Mouse (Mus musculus): ENCODE measurements around the gene Ap4b1. TPM values are rescaled to one million over a fixed set of nuclear protein-coding genes. Genes with fewer than 3 reads are reported as not detected.
A peak's percentile ranks its signal among the peaks of the same experiment; 100 is the strongest.

The Ap4b1 gene
- 21.4 and 23.5 TPM in 2 replicates for polyA plus RNA-seq (2015; fragmentation: Nextera tagmentation; extraction: Ambion mirVana)

DNA sequence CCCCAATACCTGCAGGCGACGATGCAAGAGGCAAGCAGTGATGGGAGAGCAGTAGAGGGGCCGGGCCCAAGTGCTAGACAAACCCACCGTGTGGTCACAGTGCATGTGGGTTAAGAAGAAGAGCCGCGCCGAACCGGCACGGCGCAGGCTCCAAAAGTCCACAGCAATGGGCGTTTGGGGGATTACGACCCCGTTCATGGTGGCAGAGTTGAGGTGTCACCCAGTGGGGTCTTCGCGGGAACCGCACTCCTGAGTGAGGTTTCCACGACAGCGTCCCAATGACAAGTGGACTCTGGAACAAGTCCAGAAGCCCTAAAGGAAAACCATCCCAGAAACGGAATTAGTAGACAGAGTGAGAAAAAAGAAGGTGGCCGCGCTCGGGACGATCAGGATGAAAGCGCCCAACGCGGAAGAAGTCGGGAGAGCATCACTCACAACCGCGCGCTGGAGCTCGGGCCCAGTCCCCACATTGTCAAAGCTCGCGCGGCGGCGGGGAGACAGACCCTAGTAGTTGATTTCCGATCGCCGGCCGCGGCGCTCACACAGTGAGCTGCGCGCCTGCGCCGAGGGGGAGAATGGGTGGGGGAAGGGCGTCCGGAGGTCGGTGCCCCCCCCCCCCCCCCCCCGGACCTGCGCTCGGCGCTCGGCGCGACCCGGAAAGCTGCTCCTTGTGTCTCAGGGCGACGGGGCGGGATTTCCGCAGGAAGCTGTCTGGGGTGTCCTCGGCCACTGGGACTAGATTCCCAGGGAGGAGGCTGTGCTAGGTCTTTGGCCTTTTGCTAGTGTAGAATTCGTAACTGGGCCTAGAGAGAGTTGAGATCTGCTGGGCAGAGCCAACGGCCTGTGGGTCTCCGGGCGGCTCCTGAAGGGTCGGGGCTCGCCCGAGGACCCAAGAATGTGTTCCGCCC is at the start of gene Ap4b1, which contains the start of the genes Dclre1b and Gm43064:
TSS of gene Ap4b1 (plus strand) at position 630 of the 908 bp plus-strand sequence.
TSS of gene Dclre1b (minus strand) at position 554 of the 908 bp plus-strand sequence.
TSS of gene Gm43064 (plus strand) at position 683 of the 908 bp plus-strand sequence.
- ATAC-seq (replicated peaks), result peak; percentile 99
- Histone ChIP-seq H3K4me3 (peak within 1 kb of the TSS; percentile 90), H3K9ac (replicated peaks) (peak within 1 kb of the TSS; percentile 91), H3K36me3 (peaks cover 17% of the 10 kb centered on the region; the same call in 1 of the 2 replicates), H3K4me1 (peaks cover 19% of the 10 kb centered on the region), H3K4me2 (replicated peaks) (peak within 1 kb of the TSS; percentile 81), H3K27me3 (no peaks in the 10 kb centered on the region), H3K9me3 (no peaks in the 10 kb centered on the region), H3K27ac (replicated peaks) (peak within 1 kb of the TSS; percentile 88)
- under 1% methylated on average over 59 of the region's 70 CpGs for WGBS

DNA sequence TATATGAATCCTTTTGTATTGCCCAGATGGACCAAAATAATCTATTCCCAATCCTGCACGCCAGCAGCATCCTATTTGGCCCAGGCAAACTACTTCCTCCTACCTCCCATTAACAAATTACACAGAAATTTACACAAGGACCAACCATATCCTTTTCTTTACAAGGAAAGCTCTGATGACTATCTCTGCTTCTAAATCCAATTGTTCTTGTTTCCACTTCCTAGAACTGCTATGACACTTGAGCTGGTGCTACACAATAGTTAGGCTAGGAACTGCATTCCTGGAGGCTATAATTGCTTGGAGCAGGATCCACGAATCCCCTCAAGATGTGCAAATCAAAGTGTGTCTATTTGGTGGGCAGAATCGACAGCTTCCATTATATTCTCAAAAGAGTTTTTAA is 42.5 kb upstream of the Ap4b1 start:
- Histone ChIP-seq H3K4me1 (peaks cover 8% of the 10 kb centered on the region), H3K4me3 (no peak overlapping the region), H3K27ac (replicated peaks) (no peak overlapping the region), H3K36me3 (peaks cover 20% of the 10 kb centered on the region), H3K9ac (replicated peaks) (no peak overlapping the region), H3K27me3 (no peaks in the 10 kb centered on the region), H3K9me3 (no peaks in the 10 kb centered on the region), H3K4me2 (replicated peaks) (no peak overlapping the region)
- WGBS, result 61% methylated on average over 3 of the region's 3 CpGs
- ATAC-seq (replicated peaks), result no peak

DNA sequence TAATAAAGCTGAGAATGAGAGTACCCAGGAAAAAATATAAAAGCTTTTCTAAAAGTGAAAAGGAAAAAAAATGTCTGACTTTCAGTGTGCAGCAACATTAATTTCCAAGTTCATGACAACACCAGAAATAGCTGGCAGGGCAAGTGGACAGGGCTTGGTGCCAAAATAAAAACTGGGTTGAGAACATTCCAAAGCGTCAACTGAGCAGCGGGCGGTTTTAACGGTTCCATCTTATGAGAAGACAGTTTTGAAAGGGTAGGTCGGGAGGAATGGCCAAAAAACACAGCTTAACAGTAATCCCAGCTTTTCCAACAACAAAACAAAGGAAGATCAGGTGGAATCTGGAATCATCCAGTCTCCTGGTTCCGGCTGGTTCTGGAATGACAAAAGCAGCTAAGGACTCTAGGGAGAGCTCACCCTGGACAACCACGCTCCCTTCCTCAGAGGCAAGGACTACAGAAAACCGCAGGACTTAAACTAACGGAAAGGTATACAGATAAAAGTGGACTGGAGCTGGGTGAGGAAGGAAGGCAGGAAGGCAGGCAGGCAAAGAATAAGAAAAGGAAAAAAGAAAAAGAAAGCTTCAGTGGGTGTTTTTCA is 37.7 kb upstream of the Ap4b1 start:
- peaks cover 4% of the 10 kb centered on the region; the same call in 1 of the 2 replicates for H3K36me3 ChIP-seq
- no peak overlapping the region for H3K27ac ChIP-seq (replicated peaks)
- H3K27me3 ChIP-seq, result no peaks in the 10 kb centered on the region
- no peaks in the 10 kb centered on the region for H3K9me3 ChIP-seq
- no peak overlapping the region for H3K9ac ChIP-seq (replicated peaks)
- peaks cover 8% of the 10 kb centered on the region for H3K4me1 ChIP-seq
- ATAC-seq (replicated peaks), result no peak
- no peak overlapping the region for H3K4me3 ChIP-seq
- WGBS, result 66% methylated on average over 9 of the region's 9 CpGs
- no peak overlapping the region for H3K4me2 ChIP-seq (replicated peaks)

DNA sequence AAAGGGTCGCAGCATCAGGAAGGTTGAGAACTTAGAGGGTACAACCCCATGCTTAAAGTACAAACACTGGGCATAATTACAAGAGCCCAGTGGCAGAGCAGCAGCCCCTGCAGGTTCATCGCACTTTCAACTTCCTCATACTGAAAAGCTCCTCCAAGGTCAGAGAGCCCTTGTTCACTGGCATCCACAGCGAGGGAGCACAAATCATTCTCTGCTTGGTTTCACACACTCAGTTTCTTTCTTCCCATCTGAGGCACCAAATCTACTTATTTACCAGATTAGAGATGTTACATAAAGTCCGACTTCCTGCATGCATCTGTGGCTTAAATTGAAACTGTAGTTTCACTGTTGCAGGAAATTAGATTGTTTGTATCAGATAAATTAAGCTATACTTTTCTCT is 36.5 kb upstream of the Ap4b1 start:
- Histone ChIP-seq H3K36me3 (peaks cover 15% of the 10 kb centered on the region), H3K4me3 (no peak overlapping the region), H3K9ac (replicated peaks) (no peak overlapping the region), H3K27ac (replicated peaks) (no peak overlapping the region), H3K27me3 (no peaks in the 10 kb centered on the region), H3K4me1 (peaks cover 8% of the 10 kb centered on the region), H3K9me3 (no peaks in the 10 kb centered on the region), H3K4me2 (replicated peaks) (no peak overlapping the region)
- WGBS, result 77% methylated on average over 4 of the region's 4 CpGs
- no peak for ATAC-seq (replicated peaks)

DNA sequence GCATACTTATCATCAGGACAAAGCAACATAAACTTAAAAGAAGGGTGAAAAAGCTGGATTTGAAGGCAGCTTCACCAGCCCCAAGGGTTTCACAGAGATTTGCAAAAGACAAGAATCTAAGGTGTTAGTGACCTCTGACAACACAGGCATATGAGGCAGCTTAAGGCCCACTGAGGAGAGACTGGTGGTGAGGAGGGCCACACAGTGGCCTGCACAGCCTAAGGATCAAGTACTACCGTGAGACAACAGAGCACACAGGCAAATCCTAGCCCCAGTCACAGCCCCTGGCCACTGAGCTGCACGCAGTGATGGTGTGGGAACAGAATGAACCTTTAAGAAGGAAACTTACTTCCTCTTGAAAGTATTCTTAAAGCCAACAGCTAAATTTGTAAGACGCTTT is 35.8 kb upstream of the Ap4b1 start:
- WGBS, result 74% methylated on average over 3 of the region's 3 CpGs
- Histone ChIP-seq H3K4me1 (peaks cover 8% of the 10 kb centered on the region), H3K36me3 (peaks cover 15% of the 10 kb centered on the region), H3K27me3 (no peaks in the 10 kb centered on the region), H3K4me2 (replicated peaks) (no peak overlapping the region), H3K4me3 (no peak overlapping the region), H3K27ac (replicated peaks) (no peak overlapping the region), H3K9ac (replicated peaks) (no peak overlapping the region), H3K9me3 (no peaks in the 10 kb centered on the region)
- no peak for ATAC-seq (replicated peaks)

DNA sequence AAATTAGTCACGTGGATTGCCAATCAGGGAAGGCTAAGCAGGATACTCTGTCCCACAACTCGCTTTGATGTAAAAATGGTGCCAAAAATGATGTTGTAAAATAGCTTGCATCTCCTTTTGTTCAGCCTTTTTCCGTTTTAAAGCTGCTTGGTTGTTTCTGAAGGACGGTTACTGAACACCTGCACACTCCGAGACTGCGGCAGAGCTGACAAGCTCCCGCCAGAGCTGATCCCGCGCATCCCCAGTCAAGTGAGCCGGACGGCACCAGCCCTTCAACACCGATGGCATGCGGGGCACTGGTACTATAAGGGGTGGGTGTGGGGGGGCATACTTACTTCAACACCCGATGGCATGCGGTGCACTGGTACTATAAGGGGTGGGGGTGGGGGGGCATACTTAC is 35.3 kb upstream of the Ap4b1 start:
- H3K9ac ChIP-seq (replicated peaks), result no peak overlapping the region
- ATAC-seq (replicated peaks), result 0 out of 2 replicates have a peak, but pooled peaks have one; percentile 38
- peaks cover 8% of the 10 kb centered on the region for H3K4me1 ChIP-seq
- no peaks in the 10 kb centered on the region for H3K27me3 ChIP-seq
- H3K27ac ChIP-seq (replicated peaks), result no peak overlapping the region
- no peak overlapping the region for H3K4me3 ChIP-seq
- H3K4me2 ChIP-seq (replicated peaks), result no peak overlapping the region
- WGBS, result 82% methylated on average over 15 of the region's 15 CpGs
- peaks cover 15% of the 10 kb centered on the region for H3K36me3 ChIP-seq
- H3K9me3 ChIP-seq, result no peaks in the 10 kb centered on the region

DNA sequence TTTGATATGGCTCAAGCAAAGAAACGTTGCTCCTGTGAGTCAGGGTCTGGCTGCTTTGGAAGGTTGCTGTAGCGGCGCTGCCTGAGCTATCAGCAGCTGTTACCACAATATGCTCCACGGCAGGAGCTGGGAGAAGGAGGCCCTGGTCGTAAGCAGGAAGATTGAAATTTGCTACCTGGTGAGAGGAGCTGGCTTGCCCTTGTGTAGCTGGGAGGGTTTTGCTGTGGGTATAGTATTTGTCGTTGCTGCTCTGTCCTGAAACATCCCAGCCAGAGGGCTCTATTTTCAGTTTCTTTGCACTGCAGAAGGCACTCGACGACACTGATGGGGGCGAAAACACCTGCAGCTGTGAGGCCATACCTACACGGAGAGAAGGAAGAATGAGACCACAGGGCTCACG is 31.4 kb upstream of the Ap4b1 start:
- ATAC-seq (replicated peaks), result no peak

DNA sequence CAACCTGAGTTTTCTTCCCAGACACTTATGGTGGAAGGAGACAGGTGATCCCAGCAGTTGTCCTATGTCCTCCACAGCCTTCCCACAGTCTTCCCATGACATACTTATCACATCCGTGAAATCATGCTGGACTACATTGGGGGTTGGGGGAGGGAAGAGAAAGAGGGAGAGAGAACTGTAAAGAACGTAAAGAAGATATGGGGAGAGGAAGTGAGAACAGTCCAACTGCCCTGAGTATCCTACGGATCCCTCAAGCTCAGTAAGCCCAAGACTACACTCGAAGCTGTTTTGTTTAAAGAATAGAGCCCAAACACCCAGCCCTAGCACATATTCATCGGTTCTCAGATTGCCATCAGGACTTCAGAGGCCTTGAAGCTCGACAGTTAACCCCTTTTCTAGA is 30.7 kb upstream of the Ap4b1 start:
- Histone ChIP-seq H3K4me2 (replicated peaks) (no peak overlapping the region), H3K36me3 (peaks cover 12% of the 10 kb centered on the region), H3K27me3 (no peaks in the 10 kb centered on the region), H3K9me3 (no peaks in the 10 kb centered on the region), H3K4me3 (no peak overlapping the region), H3K9ac (replicated peaks) (no peak overlapping the region), H3K27ac (replicated peaks) (no peak overlapping the region), H3K4me1 (0 out of 2 replicates have a peak, but pooled peaks cover 5% of the 10 kb centered on the region)
- ATAC-seq (replicated peaks), result no peak
- 89% methylated on average over 6 of the region's 6 CpGs for WGBS

More for the DNA sequence above, 31.4 kb upstream of the Ap4b1 start:
- Histone ChIP-seq H3K9me3 (no peaks in the 10 kb centered on the region), H3K4me1 (0 out of 2 replicates have a peak, but pooled peaks cover 5% of the 10 kb centered on the region), H3K36me3 (peaks cover 12% of the 10 kb centered on the region), H3K9ac (replicated peaks) (no peak overlapping the region), H3K4me2 (replicated peaks) (no peak overlapping the region), H3K4me3 (no peak overlapping the region), H3K27me3 (no peaks in the 10 kb centered on the region), H3K27ac (replicated peaks) (no peak overlapping the region)
- 85% methylated on average over 11 of the region's 11 CpGs for WGBS

DNA sequence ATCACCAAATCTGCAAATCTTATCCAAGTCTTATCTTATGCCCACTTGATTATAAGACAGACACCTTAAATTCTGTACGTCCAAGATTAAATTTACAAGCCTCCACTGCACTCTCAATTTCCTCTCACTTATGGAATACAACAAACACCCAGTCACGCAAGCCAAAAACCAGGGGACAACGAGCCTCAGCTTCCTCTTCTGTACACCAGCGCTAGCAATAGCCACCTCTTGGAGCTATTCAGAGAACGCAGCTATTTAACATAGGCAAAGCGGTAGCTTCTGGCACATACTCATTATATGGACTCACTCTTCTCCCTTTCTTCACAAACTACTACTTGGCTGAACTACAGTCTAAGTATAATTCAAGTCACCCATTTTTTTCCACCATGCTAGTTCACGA is 30.1 kb upstream of the Ap4b1 start:
- Histone ChIP-seq H3K9me3 (no peaks in the 10 kb centered on the region), H3K27me3 (no peaks in the 10 kb centered on the region), H3K4me2 (replicated peaks) (no peak overlapping the region), H3K4me3 (no peak overlapping the region), H3K27ac (replicated peaks) (no peak overlapping the region), H3K4me1 (0 out of 2 replicates have a peak, but pooled peaks cover 5% of the 10 kb centered on the region), H3K36me3 (peaks cover 12% of the 10 kb centered on the region), H3K9ac (replicated peaks) (no peak overlapping the region)
- no peak for ATAC-seq (replicated peaks)
- 65% methylated on average over 7 of the region's 7 CpGs for WGBS

DNA sequence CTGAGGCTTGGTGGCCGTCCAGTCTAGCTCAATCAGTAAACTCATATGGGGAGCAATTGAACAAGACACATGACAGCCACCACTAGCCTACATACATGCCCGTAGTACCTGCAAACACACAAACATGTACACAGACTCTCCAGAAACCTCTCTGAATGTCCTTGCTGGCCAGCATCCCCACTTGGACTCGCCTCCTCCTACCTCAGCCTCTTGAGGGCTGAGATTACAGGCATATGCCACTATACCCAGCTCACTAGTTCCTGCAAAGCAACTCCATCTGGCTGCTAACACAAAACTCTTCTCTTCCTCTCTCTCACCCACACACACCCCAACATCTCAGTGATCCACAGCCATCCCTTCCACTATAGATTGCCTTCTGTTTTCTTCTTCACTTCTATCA is 29.0 kb upstream of the Ap4b1 start:
- no peak for ATAC-seq (replicated peaks)
- H3K9ac ChIP-seq (replicated peaks), result no peak overlapping the region
- 86% methylated on average over 3 of the region's 3 CpGs for WGBS
- 0 out of 2 replicates have a peak, but pooled peaks cover 5% of the 10 kb centered on the region for H3K4me1 ChIP-seq
- no peaks in the 10 kb centered on the region for H3K27me3 ChIP-seq
- no peak overlapping the region for H3K27ac ChIP-seq (replicated peaks)
- no peak overlapping the region for H3K4me3 ChIP-seq
- H3K36me3 ChIP-seq, result peaks cover 12% of the 10 kb centered on the region
- no peaks in the 10 kb centered on the region for H3K9me3 ChIP-seq
- H3K4me2 ChIP-seq (replicated peaks), result no peak overlapping the region

DNA sequence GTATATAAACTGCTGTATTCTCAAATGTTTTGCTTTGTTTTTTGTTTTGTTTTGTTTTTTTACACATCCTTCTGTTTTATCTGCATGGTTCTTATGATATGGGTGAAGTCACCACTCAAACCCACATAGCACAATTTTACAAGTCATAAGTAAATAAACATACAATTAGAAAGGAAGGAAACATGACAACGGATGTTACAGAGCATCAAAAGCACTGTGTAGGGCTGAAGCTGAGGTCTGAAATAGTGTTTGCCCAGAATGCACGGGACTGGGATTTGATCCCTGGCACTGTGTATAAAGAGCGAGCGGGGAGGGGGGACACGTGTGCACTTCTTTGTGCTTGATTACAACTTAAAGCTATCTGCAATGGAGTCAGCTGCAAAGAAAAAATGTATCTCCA is 28.5 kb upstream of the Ap4b1 start:
- no peaks in the 10 kb centered on the region for H3K27me3 ChIP-seq
- H3K4me1 ChIP-seq, result 0 out of 2 replicates have a peak, but pooled peaks cover 5% of the 10 kb centered on the region
- no peak overlapping the region for H3K4me3 ChIP-seq
- no peak overlapping the region for H3K9ac ChIP-seq (replicated peaks)
- no peak for ATAC-seq (replicated peaks)
- H3K4me2 ChIP-seq (replicated peaks), result no peak overlapping the region
- peaks cover 12% of the 10 kb centered on the region for H3K36me3 ChIP-seq
- no peak overlapping the region for H3K27ac ChIP-seq (replicated peaks)
- WGBS, result 82% methylated on average over 5 of the region's 5 CpGs
- H3K9me3 ChIP-seq, result no peaks in the 10 kb centered on the region

All from forebrain, embryonic 15.5 days (tissue).